Mouse (Mus musculus) T-cell, adult 66 days (primary cell): ENCODE results near the gene Bdh1. TPM values are rescaled to one million over a fixed set of nuclear protein-coding genes. Genes with fewer than 3 reads are reported as not detected.

Source experiments
- total RNA-seq, 2 experiments: library from RNA; stranded (reverse); gene quantifications; 3 replicates in 1 of 2; 4 replicates in 1 of 2; pipeline ENCODE4 v1.2.4; 2023

Gene Bdh1
- total RNA-seq: 10 to 100 TPM; 48.7 to 49.3 TPM

GRCm38 (mm10) chr16:31422000-31422399 lies at the start of gene Bdh1:
Gene Bdh1 (plus strand): TSS chr16:31422280.

Other genes with a start within 250 kb of the Bdh1 start
- gene Acap2, start 221.0 kb upstream of the Bdh1 start, total RNA-seq: 10 to 100 TPM; 51.6 to 54.7 TPM
- 10 to 100 TPM; 34.1 to 37.0 TPM for gene Ppp1r2, start 147.0 kb upstream of the Bdh1 start, total RNA-seq
- not detected for gene Apod, start 107.5 kb upstream of the Bdh1 start, total RNA-seq
- 10 to 100 TPM; 76.4 to 85.6 TPM for gene Dlg1, start 241.2 kb downstream of the Bdh1 start, total RNA-seq